Mouse (Mus musculus) cerebellum, postnatal 14 days (tissue): ENCODE results near the gene Sidt1.
"Not testable (repeated sequence)": the region's sequence is repeated elsewhere in the genome, so short reads cannot be mapped to it uniquely, and the experiment has no call there.

Source experiments
- DNase-seq, 2 experiments: peaks; one replicate each; pipeline ENCODE4 v3.0.0; 2021; ENCODE audit warnings: mixed read lengths in 2 of 2

Gene Sidt1

DNA sequence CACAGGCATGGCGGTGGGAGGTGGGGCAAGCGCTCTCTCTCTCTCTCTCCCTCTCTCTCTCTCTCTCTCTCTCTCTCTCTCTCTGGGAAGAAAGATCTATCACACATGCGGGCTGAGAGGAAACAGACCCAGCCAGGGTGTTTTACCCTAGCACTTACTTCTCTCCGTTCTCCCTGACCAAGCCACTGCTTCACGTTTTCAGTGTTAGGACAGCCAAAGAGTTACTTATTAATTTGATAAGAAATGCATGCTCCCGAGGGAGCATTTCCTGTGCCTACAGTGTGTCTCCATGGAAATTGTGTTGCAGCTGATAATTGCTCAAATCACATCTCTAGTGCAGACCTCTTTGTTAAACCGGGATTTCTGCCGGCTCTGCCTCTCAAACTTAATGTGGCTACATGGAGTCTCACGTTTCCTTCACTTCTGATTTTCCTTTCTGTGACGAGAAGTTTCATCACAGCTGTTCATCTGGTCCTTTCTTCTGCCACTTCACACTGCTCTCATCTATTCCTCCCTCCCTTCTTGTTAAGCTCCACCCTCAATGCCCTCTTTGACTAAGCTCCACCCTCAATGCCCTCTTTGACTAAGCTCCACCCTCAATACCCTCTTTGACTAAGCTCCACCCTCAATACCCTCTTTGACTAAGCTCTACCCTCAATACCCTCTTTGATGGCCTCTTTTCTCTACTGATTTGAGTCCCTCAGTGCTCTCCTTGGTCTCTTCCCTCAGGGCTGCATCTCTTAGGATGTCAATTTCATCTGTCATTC lies 30.7 kb downstream of the Sidt1 start:
- no peak for DNase-seq

DNA sequence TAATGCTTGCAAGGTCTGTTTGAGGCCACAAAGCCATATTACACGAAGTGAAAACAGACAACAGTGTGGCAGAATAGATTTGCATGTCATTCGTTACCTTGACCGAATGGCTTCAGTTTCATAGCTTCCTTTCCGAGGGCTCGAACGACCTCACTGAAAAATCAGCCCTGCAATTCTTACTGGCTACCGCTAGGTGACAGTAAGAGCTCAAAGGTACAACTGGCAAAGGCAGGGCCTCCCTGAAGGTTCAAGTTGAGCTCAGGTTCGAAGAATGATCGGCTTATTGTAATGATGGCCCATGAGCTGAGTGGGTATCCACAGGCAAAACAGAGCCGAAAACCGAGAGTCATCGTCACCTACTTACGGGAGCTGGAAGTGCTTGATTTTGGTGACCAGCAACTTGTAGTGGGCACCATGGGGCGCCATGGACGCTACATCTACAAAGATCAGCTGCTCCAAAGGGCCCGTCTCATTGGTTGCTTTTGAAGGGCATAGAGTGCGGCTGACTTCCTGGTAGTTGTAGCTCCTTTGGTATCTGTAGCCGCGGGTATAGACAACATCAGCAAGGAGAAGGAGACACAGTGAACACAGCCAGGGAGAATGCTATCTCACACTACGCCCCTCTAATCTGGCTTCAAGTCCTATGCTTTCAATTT lies 33.4 kb downstream of the Sidt1 start:
- DNase-seq = no peak

DNA sequence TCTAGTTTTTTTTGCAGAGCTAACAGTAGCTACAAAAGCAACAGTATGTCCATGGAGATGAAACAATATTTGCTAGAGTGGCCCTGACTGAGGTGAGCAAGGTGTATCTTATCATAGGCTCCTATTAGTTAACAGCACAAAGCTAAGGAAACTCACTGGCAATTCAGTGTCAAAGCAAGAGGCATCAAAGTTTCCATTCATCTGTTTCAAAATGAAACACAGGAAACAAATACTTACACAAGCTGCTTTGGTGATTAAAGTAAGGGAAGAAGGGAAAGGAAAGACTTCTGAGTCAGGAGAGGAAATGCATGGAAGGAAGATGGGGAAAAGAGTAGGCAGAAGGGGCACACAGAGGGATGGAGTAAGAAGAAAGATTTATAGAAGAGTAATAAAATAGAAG lies 39.0 kb downstream of the Sidt1 start:
- no peak for DNase-seq

DNA sequence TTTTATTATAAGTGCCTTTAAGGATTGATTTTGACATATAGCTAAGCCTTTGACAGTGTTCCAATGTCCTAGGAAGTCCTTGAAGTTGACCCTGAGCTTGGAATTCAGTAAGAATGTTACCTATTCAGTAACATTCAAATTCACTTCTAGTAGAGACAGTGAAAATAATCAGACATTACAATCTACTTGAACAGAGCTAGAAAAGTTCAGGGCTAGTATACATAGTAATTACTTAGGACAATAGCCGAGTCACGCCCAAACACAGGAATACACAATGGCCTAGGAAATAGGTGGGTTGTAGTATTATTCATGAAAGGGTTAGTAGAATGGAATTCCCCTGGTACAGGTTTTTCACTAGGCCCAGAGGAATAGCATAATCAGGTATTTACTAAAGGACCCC lies 40.3 kb downstream of the Sidt1 start:
- DNase-seq = not testable (repeated sequence)

DNA sequence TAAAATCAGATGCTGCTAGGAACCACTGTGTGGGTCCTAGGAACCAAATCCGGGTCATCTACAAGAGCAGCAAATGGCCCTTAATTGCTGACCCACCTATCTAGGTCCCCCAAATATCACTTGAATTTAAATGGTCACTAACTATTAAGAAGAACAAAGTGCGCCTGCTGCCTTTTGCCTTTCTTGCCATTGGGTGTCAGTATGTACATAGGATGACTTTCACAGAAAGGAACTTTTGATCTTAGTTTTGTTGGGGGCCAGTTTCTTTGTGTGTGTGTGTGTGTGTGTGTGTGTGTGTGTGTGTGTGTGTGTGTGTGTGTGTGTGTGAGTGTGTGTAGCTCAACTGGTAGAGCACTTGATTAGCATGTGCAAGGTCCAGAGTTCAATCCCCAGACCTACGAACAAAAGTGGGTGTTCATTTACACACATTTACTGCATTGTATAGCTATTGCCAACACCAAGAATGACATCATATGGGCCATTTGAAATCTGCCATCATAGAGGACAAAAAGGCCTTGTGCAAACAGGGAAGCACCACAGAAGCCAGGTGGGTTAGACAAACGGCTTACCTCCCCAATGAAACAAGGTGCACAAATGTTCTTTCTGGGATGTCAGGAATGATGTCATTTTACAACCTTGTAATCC lies 43.9 kb downstream of the Sidt1 start:
- no peak for DNase-seq

DNA sequence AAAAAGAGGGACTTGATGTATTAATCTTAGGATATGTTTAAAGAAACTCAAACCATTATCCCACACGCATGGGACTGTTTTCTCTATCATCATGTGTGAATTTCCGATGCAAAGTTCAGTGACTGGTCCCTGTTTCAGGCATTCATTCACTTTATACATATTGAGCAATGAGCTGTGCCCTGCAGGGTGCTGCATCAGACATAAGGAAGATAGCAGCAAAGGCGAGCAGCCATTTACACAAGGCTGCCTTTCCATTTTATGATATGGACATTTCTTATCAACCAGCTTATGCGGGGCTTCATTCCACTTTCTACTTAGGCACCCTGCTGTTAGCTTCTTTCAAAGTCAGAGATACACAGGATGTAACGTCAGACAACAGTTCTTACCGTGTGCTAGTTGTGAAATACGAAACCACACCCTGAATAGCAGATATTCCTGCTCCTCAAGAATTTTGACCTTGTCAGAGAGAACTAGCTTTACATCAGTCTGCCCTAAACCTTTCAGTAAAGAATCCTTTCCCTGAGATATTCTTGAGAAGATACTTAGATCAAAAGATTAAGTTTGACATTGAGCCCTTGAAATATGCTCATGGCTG lies 45.5 kb downstream of the Sidt1 start:
- no peak for DNase-seq

DNA sequence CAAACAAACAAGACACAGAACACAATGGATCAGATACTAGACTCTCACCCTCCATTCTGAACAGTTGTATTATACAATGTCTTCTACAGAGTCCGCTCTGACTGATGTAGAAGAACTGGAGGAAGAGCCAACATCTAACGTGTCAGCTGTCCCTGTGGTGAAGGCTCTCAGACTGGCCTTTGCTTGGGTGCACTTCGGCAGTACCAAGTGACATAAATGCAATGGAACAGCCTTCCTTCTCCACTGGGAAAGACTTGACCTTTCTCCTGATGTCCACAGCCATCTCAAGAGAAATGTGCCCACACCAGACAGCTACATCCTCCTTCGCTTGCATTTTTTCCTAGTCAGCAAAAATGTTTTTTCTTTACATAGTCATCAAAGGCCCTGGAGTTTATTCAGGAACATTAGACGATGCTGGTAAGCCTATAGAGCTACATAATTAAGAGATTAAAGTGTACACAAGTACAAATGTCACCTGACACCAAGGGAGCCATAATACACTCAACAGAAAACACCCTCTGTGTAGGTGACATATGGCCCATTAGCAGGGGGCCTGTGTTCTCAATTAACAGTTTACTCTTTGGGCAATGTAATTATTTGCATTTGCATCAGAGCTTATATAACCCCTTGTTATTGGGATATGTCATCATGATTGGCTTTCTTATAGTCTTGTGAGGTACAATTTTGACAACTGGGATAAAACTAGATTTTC lies 50.2 kb downstream of the Sidt1 start:
- peak; percentile 34 to 62 for DNase-seq

DNA sequence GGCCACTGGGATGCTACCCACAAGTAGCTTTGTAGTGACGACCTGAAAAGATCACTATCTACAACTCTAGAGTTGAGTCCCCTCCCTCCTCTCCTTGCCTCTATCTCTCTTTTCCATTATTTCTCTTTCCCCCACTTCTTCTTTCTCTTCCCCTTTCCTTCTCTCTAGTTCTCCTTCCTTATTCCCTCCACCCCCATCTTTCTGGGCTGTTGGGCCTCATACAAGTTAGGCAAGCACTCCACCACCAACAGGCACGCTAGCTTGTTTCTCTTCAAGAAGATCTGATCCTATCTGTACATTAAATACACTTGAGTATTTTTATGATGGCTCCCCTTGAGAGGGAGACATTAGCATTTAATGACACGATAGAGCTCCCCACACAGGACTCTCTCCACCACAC lies 51.0 kb downstream of the Sidt1 start:
- no peak for DNase-seq

DNA sequence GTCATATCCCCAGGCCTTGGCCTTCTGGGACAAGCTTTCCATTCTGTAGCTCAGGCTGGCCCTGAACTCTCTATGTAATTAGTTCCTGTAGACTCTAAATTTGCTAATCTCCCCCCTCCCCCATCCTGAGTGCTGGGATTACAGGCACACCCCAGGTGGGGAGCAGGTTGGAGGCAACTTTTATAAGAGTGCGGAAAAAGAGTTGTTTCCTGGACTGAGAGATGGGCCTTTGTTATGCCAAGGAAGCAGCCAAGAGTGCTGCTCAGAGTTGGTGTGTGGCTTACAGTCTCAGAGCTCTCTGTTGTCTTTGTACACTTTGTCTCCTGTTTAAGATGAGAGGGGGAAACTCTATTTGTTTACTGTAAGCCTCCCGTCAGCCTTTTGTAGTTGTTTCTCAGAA lies 52.2 kb downstream of the Sidt1 start:
- no peak for DNase-seq

DNA sequence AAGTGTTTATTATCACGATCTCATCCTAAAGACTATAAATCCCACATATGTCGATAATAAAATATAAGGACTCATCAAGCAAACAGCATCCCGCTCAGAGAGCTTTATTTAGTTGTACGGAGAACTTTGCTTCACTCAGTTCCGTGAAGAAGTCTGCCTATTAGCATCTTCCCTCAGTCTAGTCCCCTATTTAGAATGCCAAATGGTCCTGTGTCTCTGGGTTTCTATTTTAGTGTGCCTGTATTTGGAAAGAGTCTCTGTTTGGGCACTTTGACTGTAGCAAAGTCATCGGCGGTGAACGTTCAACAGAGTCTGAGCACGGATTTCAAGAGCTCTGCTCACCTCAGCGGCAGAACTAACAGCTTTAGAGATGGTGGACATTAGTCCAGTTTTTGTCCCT lies 55.8 kb downstream of the Sidt1 start:
- no peak for DNase-seq

DNA sequence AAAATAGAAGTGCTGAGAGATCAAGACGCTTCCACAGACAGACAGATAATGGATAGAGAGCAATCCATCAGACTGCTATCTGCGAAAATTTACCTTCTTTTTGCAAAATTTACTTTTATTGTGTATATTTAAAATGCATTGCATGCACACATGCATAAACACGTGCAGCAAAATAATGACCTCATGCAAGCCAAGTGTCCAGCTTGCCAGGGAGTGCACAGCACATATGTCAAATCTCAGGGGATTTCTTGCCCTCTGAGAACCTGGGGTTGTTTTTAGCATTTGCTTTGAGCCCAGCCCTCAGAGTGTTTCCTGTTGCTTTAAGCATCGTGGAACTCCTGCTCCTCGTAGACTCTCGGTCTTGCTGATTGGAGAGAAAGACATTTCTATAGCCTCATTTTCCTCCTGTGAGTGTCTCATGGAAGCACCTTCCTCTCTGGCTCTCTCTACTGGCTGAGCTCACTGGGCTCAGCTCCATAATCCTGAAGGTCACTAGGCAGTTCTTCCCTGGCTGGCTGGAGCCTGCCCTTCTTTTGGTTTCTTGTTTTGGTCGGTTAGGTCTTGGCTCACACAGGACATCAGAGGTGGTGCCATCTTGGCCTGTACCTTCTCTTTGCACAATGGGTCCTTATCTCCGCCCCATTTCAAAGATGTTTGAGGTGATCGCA lies 61.5 kb downstream of the Sidt1 start:
- DNase-seq = peak; percentile 51 to 60

DNA sequence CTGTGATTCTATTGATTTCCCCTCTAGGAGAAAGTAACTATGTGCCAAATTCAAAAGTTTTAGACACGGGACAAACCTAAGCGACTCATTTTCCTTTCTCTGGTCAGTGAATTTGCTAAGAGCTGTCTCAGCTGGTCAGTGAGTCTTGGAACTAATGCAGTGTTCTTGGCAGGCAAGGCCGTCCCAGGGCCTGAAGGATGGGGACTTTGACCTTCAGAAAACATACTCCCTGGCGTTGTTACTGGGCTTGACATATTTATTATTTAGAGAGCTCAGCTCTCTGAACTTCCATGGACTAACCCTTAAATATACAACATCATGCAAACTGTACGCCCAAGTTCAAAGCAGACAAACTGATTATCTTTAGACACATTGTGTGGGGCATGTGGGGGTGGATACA lies 62.4 kb downstream of the Sidt1 start:
- peak in 1 of 2 experiments; percentile 33 for DNase-seq

DNA sequence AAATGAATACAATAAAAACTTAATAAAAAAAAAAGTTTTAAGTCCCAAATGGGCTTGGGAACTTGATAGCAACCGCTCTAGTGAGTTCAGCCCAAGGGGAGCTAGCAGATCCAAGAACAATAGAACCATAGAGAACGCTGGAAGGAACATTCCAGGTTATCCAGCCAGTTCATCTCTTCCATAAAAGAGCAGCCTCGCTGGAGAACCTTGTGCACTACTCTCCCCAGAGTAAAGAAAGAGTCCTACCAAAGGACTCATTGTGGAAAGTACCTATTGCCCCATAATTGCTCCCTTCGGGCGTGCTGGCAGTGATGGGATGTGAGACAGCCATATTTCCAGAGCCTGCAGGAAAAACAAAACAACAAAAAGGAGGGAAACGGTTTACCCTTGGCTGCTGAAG lies 63.4 kb downstream of the Sidt1 start:
- no peak for DNase-seq

DNA sequence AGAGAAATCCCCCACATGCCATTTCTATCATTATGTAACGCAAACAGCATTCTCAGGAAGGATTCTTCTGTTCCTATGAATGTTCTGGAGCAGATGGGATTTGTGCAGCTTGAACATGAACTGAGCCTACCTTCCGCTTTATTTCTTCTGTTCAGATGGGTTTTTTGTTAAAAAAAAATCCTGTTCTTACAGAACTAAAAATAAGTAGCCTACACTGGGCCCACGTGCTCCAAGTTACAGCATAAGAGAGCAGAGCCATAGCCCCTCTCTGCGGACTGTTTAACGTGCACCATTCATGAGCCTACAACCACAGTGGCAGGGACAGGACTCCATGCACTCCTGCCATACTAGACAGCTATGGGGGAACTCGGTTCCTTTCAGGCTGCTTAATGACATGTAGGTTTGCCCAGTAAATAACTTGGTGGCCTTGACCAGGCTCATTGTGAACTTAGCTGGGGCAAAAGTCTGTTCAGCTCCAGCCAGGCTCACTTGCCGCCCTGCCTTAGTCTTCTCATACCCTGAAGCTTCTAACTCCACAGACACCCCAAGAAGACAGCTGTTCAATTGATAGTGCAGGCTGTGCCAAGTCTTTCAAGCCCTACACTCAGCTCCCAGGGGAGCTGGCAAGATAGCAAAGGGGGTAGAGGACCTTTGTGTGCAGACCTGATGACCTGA lies 64.3 kb downstream of the Sidt1 start:
- no peak for DNase-seq

DNA sequence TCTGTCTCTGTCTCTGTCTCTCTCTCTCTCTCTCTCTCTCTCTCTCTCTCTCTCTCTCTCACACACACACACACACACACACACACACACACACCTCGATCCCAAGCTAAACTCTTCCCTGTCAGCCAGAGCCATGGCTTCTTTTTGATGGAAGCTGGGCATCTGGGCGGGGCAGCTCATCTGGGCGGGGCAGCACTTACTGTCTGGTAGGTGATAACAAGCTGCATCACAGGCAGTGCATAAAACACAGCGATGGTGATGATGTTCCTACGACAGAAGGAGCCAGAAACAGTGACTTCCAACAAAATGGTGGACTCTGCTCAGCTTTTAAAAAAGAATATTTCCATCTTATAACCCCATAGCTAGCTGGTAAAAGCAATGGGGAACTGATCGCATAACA lies 67.4 kb downstream of the Sidt1 start:
- DNase-seq = no peak

DNA sequence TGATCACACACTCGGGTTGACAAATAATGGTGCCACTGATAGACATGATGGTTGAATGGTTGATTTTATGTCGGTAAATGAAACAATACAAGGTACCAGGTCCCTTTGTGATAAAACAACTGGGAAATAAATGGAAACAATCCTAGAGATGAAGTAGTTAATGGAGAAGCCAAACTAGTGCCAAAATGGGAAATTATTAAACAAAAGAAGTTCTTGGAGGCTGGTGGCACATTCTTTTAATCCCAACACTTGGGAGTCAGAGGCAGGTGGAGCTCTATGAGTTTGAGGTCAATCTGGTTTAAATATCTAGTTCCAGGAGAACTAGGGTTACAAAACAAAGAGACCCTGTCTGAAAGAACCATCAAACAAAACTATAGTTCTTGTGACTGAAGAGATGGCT lies 68.1 kb downstream of the Sidt1 start:
- DNase-seq = no peak

DNA sequence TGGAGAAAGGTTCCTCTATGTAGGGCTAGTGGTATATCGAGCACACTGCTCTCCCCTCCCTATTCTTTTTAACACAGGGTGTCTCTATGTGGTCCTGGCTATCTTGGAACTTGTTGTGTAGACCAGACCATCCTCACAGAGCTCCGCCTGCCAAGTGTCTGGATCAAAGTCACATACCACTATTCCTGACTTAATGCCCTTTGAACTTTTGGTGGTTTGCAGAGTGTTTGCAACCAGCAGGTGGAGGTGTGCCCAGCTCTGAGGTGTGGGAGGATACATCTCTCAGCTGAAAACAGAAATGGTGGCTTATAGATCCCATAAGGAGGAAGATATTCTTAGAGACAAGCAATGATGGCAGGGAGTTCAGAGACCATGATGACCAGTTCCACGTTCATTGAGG lies 75.5 kb downstream of the Sidt1 start:
- DNase-seq = no peak

DNA sequence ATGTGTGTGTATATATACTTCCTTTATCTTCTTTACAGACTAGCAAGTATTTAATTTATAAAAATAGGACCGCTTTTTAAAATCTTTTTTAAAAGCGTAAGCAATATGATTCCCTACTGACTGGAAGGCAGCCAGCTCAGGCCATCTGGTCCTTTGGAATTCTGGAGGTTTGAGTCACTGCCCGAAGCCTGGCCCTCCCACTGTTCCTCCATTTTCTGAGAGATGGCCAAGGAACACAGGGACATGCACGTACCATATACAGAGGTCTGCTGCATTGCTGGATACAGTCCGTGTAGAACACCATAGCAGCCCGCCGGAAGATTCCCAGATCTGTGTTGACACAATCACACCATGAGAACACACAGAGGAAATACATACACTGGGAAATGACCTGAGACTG lies 78.3 kb downstream of the Sidt1 start:
- DNase-seq = peak; percentile 96

DNA sequence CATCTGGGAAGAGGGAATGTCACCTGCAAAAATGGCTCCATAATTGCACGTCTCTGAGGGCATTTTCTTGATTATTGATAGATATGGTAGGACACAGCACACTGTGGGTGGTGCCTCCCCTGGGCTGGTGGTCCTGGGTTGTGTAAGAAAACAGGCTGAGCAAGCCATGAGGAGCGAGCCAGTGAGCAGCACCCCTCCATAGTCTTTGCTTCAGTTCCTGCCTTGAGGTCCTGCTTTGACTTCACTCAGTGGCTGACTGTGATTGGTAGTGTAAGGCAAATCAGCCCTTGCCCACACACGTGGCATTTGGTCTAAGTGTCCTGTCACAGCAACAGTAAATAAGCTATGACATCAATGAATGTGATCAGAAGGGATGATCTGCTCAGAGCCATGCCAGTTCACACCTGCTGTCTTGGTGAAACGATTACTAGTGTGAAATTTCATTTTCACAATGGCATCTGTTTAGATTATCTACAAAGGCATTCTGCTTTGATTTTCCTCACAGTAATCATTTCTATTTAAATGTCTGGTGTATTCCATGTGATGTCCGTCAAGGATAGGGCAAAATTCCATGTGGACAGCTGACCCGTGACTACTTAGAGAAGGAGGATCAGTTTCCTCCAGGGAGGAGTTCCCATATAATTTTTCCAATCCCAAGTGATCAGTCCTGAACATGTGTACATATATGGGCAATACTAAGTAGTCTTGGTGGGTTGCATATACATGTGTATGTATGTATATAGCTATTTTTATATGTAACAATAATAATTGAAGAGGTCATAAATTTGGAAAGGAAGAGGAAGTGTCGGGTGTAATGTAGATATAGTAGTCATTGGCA lies 79.0 kb downstream of the Sidt1 start:
- peak; percentile 26 to 58 for DNase-seq

DNA sequence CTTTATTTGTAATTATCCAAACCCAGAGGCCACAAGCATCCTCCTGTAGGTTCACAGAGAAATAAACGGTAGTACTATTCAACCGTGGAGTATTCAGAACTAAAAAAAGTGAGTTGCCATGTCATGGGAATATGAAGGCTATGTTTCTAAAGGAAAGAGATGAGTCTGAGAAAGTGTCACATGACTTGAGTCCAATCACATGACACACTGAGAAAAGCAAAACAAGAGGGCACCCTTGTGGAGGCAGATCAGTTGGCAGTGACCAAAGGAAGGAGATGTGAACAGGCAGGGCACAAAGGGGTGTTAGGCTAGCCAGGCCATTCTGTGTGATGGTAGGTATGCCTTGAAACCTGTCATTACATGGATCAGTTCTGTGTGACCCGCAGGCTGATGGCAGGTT lies 80.3 kb downstream of the Sidt1 start:
- no peak for DNase-seq

DNA sequence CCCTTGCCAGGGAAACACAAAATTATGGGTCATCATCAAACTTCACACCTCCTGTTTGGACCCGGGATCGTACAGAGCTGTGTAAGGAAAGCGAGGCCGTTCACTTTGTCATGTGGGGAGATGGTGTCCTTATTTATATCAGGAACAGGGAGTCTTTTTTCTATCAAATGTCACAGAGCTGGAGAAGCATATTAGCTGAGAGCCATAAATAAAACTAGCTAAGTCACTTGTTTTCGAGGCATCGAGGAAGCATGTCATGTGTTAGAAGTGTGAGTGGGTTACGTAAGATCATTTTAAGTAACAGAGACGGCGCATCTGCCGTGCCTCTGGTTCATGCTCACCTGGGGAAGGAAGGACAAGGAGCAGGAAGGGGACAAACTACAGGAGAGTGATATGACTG lies 83.0 kb downstream of the Sidt1 start:
- DNase-seq = no peak
